Mouse (Mus musculus): ENCODE measurements around the gene 4930486L24Rik.
"Not testable (repeated sequence)": the region's sequence is repeated elsewhere in the genome, so short reads cannot be mapped to it uniquely, and the experiment has no call there.

Gene 4930486L24Rik

DNA sequence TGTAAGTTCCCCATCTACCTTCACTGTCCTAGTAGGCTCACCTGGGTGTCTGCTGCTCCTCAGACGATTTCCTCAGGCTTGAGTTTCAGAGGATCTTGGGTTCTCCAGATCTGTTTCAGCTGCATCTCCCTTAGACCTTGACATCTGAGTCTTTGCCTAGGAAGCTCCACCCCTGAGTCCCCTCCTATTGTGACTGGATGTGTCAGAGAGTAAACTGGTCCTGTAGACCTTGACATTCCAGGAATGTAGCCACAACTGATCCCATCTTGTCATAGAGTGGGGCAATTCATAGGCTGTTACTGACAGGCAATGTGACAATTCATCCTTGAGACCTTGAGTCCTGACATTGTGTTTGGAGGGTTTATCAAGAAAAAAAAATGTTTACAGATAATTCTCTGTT is at the start of gene 4930486L24Rik:
Gene 4930486L24Rik, minus strand, starts transcription at position 195 of the 400 bp plus-strand sequence.
- DNase-seq (ENCODE audit: low read depth, low spot score) = no peak

DNA sequence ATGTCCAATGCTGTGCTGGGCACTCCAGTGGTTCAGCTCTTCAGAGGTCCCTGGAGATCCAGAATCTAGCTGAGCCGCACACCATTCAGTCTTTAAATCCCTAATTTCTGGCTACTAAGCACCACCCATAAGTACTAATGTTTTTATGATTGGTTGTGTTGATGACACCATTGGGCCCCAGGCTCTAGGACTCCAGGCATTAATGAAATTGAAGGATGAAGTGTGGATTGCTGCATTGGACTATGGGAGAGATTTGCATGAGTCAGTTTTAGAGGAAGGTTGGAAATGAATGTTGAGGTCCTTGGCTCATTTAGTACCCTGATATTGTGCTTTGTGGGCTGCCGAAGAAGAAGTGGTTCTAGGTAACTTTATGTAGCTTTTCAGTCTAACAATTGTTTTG is 40.5 kb upstream of the 4930486L24Rik start, which contains the start of gene Tpbpb:
Gene Tpbpb, minus strand, starts transcription at position 101 of the 400 bp plus-strand sequence.
- DNase-seq (ENCODE audit: low read depth, low spot score) = not testable (repeated sequence)

GRCm38 (mm10) chr13:60897328-60897727 is 33.1 kb upstream of the 4930486L24Rik start, which contains the start of gene Ctla2b:
Gene Ctla2b, minus strand, starts transcription at chr13:60897447.
- no peak for DNase-seq (ENCODE audit: low read depth, low spot score)

GRCm38 (mm10) chr13:60896794-60897193 is 32.5 kb upstream of the 4930486L24Rik start, which contains the start of gene Gm49392:
Gene Gm49392, minus strand, starts transcription at chr13:60896894.
- DNase-seq (ENCODE audit: low read depth, low spot score) = not testable (repeated sequence)

- DNase-seq (ENCODE audit: low read depth, low spot score) = no peak
These were observed 31.3 kb upstream of the 4930486L24Rik start for GRCm38 (mm10) chr13:60895406-60896160.

GRCm38 (mm10) chr13:60892301-60892700 is 28.0 kb upstream of the 4930486L24Rik start:
- DNase-seq (ENCODE audit: low read depth, low spot score) = no peak

DNA sequence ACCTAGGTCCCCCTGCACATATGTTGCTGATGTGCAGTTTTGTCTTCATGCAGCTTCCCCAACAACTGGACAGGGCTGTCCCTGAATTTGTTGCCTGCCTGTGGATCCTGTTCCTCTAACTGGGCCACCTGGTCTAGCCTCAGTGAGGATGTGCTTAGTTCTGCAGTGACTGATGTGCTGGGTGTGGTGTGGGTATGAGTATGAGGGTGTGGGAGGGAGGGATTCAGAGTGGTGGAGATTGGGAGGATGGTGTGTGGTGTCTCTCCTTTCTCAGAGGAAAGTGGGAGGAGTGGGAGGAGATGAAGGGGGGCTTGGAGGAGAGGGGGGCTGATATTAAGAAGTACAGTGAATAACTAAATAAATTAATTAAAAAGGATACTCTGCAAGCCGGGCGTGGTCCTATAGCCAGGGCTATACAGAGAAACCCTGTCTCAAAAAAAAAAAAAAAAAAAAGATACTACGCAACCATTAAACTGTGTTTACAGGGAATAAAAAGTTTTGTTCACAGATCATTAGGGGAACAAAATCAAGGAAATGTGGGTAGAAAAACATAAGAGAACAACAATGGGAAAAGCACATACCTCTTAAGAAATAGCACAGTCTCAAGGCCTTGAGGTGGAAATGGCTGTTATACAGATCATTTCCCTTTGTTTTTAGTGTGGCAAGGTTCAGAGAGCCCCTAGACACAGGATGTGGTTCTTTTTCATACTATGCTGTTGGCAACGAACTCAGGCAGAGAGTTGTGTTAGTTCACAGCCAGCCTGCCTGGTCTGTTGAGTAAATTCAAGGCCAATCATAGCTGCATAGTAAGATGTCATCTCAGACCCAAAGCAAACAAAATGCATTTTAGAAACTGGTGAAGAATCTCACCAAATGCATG is 15.8 kb downstream of the 4930486L24Rik start:
- DNase-seq (ENCODE audit: low read depth, low spot score) = no peak

DNA sequence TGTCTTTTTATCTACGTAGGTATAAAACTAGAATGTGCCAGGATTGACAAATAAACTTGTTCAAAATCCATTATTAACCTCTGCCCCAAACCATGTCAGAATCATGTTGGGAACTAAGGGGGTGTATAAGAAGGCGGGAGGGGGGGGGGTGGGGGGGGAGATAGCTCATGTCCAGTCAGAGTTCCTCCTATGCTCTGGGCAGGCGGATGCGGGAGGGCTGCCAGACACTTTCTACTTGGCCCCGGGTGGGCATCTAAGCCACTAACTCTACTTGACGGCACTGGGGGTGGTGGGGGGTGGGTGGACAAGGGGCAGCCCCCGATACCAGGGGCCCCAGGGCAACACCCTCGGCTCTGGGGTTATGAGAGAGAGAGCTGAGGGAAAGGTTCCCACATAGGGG is 21.1 kb downstream of the 4930486L24Rik start:
- DNase-seq (ENCODE audit: low read depth, low spot score) = no peak

GRCm38 (mm10) chr13:60842703-60843102 is 21.6 kb downstream of the 4930486L24Rik start:
- no peak for DNase-seq (ENCODE audit: low read depth, low spot score)

DNA sequence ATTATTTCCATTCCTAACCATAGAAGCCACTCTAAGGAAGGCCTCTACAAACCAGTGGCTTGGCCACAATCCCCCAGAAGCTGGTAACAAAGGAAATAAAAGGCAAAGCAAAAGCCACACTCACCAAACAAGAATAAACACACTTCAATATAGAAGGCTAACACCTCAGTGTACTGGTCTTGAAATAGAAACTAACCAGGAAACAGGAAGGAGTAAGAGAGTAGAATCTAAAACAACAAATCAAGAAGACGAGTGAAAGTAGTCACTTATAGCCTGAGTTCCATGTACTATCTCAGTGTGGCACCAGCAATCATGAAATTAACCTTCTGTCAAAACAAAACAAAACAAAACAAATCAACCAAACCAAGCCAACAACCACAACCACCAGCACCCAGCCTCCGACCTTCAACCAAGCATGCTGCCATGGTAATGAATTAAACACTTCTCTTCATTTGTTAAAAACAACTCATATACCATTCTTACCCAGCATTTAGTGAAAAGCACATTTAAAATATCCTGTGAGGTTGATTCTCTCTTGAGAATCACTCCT is 24.8 kb downstream of the 4930486L24Rik start:
- DNase-seq (ENCODE audit: low read depth, low spot score) = no peak

- peak; percentile 10 for DNase-seq (ENCODE audit: low read depth, low spot score)
These were observed 38.2 kb downstream of the 4930486L24Rik start for GRCm38 (mm10) chr13:60826052-60826451.

GRCm38 (mm10) chr13:60820486-60821175 is 43.6 kb downstream of the 4930486L24Rik start:
- no peak for DNase-seq (ENCODE audit: low read depth, low spot score)

DNA sequence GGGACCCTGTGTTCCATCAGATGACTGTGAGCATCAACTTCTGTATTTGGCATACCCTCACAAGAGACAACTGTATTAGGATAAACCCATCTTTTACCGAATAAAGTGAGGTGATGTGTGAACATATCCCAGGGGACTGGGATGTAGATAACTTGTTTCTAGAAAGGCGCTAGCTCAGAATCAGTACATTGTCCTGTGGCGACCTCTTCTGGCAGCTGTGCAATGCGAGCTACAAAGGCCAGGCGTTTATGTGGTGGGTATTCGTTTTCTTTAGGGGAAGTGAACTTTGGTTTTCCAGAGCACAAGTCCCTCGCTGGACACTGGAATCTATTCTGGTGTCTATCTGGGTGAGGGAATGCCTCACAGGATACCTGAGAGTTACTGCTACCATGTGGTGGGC is 44.8 kb downstream of the 4930486L24Rik start:
- peak; percentile 59 for DNase-seq (ENCODE audit: low read depth, low spot score)

GRCm38 (mm10) chr13:60813722-60814121 is 50.6 kb downstream of the 4930486L24Rik start:
- no peak for DNase-seq (ENCODE audit: low read depth, low spot score)

- no peak for DNase-seq (ENCODE audit: low read depth, low spot score)
These were observed 51.5 kb downstream of the 4930486L24Rik start for GRCm38 (mm10) chr13:60812768-60813167.

GRCm38 (mm10) chr13:60809690-60810089 is 54.6 kb downstream of the 4930486L24Rik start:
- DNase-seq (ENCODE audit: low read depth, low spot score) = no peak

DNA sequence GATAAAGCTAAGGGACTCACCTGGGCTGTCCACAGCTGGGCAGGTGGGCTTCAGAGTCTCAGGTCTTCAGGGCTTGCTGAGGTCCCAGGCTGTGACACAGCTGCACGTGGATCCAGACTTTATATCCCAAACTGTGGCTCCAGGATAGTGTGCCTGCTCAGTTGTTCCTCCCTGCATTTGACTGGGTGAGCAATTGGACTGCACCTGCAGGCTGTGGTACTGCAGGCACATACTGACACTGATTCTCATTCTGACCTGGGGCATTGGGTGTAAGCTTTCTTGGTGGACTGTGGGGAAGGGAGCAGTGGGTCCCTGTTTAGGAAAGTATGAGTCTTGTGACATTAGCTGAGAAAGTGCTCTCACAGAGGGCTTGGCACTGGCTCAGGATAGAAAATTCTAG is 61.5 kb downstream of the 4930486L24Rik start, which contains the start of gene Ctsll3:
Gene Ctsll3, minus strand, starts transcription at position 101 of the 400 bp plus-strand sequence.
- no peak for DNase-seq (ENCODE audit: low read depth, low spot score)
